Mouse (Mus musculus) heart, adult 2 months (tissue): ENCODE results near the gene Nup155.

Experiments used
- CTCF ChIP-seq: fragments of 200-600 bp; IDR thresholded peaks from 2 replicates; pipeline ENCODE4 v1.8.1; 2022; ENCODE audit warnings: antibody characterized with exemption, mild to moderate bottlenecking, moderate library complexity
- EP300 ChIP-seq: fragments of 200-500 bp; IDR thresholded peaks from 2 replicates; pipeline ENCODE4 v1.6.1; 2011; ENCODE audit warnings: low read depth, low read length, control low read depth; ENCODE audit not compliant: insufficient read depth

DNA sequence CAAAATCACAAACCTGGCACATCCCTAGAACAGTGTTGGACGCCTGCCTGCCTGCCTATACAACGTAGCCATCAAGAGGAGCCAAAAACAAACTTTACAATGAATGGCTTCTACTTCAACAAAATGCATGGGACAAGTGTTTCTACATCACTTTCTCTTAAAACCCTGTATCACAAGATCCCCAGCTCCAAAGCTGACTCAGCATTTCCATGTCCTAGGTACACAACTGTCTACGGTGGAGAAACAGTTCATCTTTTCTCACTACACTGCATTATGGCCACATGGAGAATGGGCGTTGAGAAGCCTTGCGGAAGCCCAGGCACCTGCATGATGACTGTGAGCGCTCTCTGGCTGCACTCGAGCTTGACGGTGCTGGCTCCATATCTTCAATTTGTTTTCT lies 26.9 kb upstream of the Nup155 start:
- TF ChIP-seq CTCF (no peak), EP300 (no peak)
